Mouse (Mus musculus) heart, postnatal 0 days (tissue): ENCODE data around the gene Mrtfa. TPM values are rescaled to one million over a fixed set of nuclear protein-coding genes. Genes with fewer than 3 reads are reported as not detected.

Source experiments
- ATAC-seq: fragments of 200-750 bp; cut with Nextera tagmentation; 2 replicates; pipeline ENCODE4 v1.8.0; 2017; ENCODE audit warnings: low read depth, moderate number of reproducible peaks, moderate library complexity; ENCODE audit not compliant: insufficient read depth
- DNase-seq: peaks from one replicate; pipeline ENCODE4 v3.0.0-alpha.2; 2016; ENCODE audit warnings: low spot score
- H3K27ac ChIP-seq: fragments of 300-500 bp; sonication (generic); 2 replicates; pipeline ENCODE4 v1.5.1; 2014; ENCODE audit warnings: low read depth, mild to moderate bottlenecking
- H3K27me3 ChIP-seq: fragments of 300-500 bp; sonication (generic); 2 replicates; pipeline ENCODE4 v1.6.1; 2014; ENCODE audit warnings: low read length, mixed read lengths; ENCODE audit not compliant: control insufficient read depth, insufficient read depth
- H3K36me3 ChIP-seq: fragments of 300-500 bp; sonication (generic); replicated peaks from 2 replicates; pipeline ENCODE4 v1.6.1; 2014; ENCODE audit warnings: low read length, mixed read lengths; ENCODE audit not compliant: control insufficient read depth, insufficient read depth
- H3K4me1 ChIP-seq: fragments of 300-500 bp; sonication (generic); 2 replicates; pipeline ENCODE4 v1.6.1; 2014; ENCODE audit warnings: antibody characterized with exemption; ENCODE audit not compliant: control insufficient read depth, insufficient read depth
- H3K4me2 ChIP-seq: fragments of 300-500 bp; sonication (generic); 2 replicates; pipeline ENCODE4 v1.6.1; 2014; ENCODE audit warnings: low read depth, mild to moderate bottlenecking, low read length, moderate library complexity
- H3K4me3 ChIP-seq: fragments of 300-500 bp; sonication (generic); 2 replicates; pipeline ENCODE4 v1.5.1; 2014; ENCODE audit warnings: low read depth, low read length
- H3K9ac ChIP-seq: fragments of 300-500 bp; sonication (generic); replicated peaks from 2 replicates; pipeline ENCODE4 v1.6.1; 2014; ENCODE audit warnings: low read depth, low read length, mixed read lengths
- H3K9me3 ChIP-seq: fragments of 300-500 bp; sonication (generic); replicated peaks from 2 replicates; pipeline ENCODE4 v1.6.1; 2016; ENCODE audit warnings: low read length; ENCODE audit not compliant: control insufficient read depth
- CTCF ChIP-seq: IDR thresholded peaks from 2 replicates; pipeline ENCODE4 v1.5.1; 2016; ENCODE audit warnings: antibody characterized with exemption, control low read depth, low read depth
- EP300 ChIP-seq: IDR thresholded peaks from 2 replicates; pipeline ENCODE4 v1.6.1; 2016; ENCODE audit warnings: antibody characterized with exemption, low read depth
- WGBS: fragments of 180-500 bp; shearing (Covaris S2); extraction: QIAGEN DNeasy Blood & Tissue Kit; methylation state at CpG from one replicate; pipeline ENCODE4 v1.1.7; 2014; 5-methylcytosine and 5-hydroxymethylcytosine counted together
- polyA plus RNA-seq: library from polyadenylated mRNA; unstranded; fragments of >200 nt; fragmentation: Nextera tagmentation; extraction: Ambion mirVana; gene quantifications from 2 replicates; pipeline ENCODE4 v1.2.1, GENCODE M21; 2015
- total RNA-seq: library from RNA; depleted of rRNA; stranded (reverse); fragments of >200 nt; gene quantifications from 2 replicates; pipeline ENCODE4 v1.2.3, GENCODE M21; 2014; ENCODE audit warnings: low replicate concordance

The Mrtfa gene
- total and polyA plus RNA-seq, 2 experiments from 2014 or later = 4.9 to 26.0 TPM

DNA sequence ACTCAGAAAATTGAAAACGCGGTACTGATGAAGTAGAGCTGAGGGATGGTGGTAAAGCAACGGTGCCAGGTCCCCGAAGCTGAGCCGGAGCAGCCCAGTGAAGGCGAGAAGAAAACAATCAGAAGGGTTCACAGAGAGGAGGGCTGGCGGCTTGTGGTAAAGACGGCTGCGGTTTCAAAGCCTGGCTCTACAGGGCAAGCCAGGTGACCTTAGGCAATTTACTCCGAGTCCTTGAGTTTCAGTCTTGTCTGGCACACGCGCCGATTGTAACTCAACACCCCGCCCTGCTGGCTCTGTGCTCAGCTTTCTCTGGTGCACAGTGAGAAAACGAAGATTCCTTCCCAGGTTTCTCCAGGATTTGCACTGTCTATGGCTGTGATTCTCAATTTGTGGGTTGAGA lies 22.4 kb upstream of the Mrtfa start:
- Histone ChIP-seq H3K4me2 (no peak overlapping the region), H3K4me1 (no peaks in the 10 kb centered on the region), H3K9me3 (no peaks in the 10 kb centered on the region), H3K9ac (no peak overlapping the region), H3K4me3 (no peak overlapping the region), H3K27me3 (no peaks in the 10 kb centered on the region), H3K36me3 (no peaks in the 10 kb centered on the region), H3K27ac (no peak overlapping the region)
- DNase-seq (no peak), ATAC-seq (no peak)
- no peak for TF ChIP-seq EP300
- 64% methylated on average over 15 of the region's 15 CpGs for WGBS

GRCm38 (mm10) chr15:81210496-81210895 lies 19.9 kb upstream of the Mrtfa start:
- H3K9ac ChIP-seq = no peak overlapping the region
- no peak overlapping the region for H3K27ac ChIP-seq
- H3K4me3 ChIP-seq = no peak overlapping the region
- H3K4me2 ChIP-seq = no peak overlapping the region
- DNase-seq = no peak
- no peaks in the 10 kb centered on the region for H3K4me1 ChIP-seq
- H3K27me3 ChIP-seq = no peaks in the 10 kb centered on the region
- WGBS = 63% methylated on average over 5 of the region's 5 CpGs
- no peaks in the 10 kb centered on the region for H3K36me3 ChIP-seq
- H3K9me3 ChIP-seq = no peaks in the 10 kb centered on the region
- ATAC-seq = no peak
- TF ChIP-seq EP300 (no peak), CTCF (no peak)

GRCm38 (mm10) chr15:81202462-81202861 lies 11.9 kb upstream of the Mrtfa start:
- Histone ChIP-seq H3K27ac (no peak overlapping the region), H3K4me1 (0 out of 2 replicates have a peak, but pooled peaks cover 3% of the 10 kb centered on the region), H3K9ac (no peak overlapping the region), H3K4me2 (no peak overlapping the region), H3K36me3 (no peaks in the 10 kb centered on the region), H3K4me3 (no peak overlapping the region), H3K27me3 (no peaks in the 10 kb centered on the region), H3K9me3 (no peaks in the 10 kb centered on the region)
- ATAC-seq = no peak
- no peak for TF ChIP-seq CTCF
- no peak for TF ChIP-seq EP300
- no peak for DNase-seq
- 93% methylated on average over 5 of the region's 5 CpGs for WGBS

GRCm38 (mm10) chr15:81199372-81199959 lies 8.9 kb upstream of the Mrtfa start:
- no peak for TF ChIP-seq EP300
- peak; percentile 51 for TF ChIP-seq CTCF
- peak overlapping the region; percentile 26; the same call in 1 of the 2 replicates for H3K4me2 ChIP-seq
- no peaks in the 10 kb centered on the region for H3K27me3 ChIP-seq
- H3K9me3 ChIP-seq = no peaks in the 10 kb centered on the region
- no peak overlapping the region for H3K9ac ChIP-seq
- no peak overlapping the region for H3K27ac ChIP-seq
- peak; percentile 43 for DNase-seq
- no peak for ATAC-seq
- no peak overlapping the region; the same call in 1 of the 2 replicates for H3K4me3 ChIP-seq
- H3K4me1 ChIP-seq = 0 out of 2 replicates have a peak, but pooled peaks cover 3% of the 10 kb centered on the region
- no peaks in the 10 kb centered on the region for H3K36me3 ChIP-seq
- 15% methylated on average over 4 of the region's 4 CpGs for WGBS

- TF ChIP-seq CTCF (no peak), EP300 (no peak)
- 0 out of 2 replicates have a peak, but pooled peaks cover 3% of the 10 kb centered on the region for H3K4me1 ChIP-seq
- no peaks in the 10 kb centered on the region for H3K36me3 ChIP-seq
- H3K9me3 ChIP-seq = no peaks in the 10 kb centered on the region
- H3K4me2 ChIP-seq = no peak overlapping the region
- H3K27me3 ChIP-seq = no peaks in the 10 kb centered on the region
- DNase-seq = no peak
- no peak for ATAC-seq
- no peak overlapping the region for H3K27ac ChIP-seq
- no peak overlapping the region for H3K4me3 ChIP-seq
- WGBS = 90% methylated on average over 5 of the region's 5 CpGs
- H3K9ac ChIP-seq = no peak overlapping the region
Measured at GRCm38 (mm10) chr15:81198447-81198846, 7.9 kb upstream of the Mrtfa start.

GRCm38 (mm10) chr15:81197197-81197596 lies 6.6 kb upstream of the Mrtfa start:
- Histone ChIP-seq H3K4me3 (no peak overlapping the region), H3K9me3 (no peaks in the 10 kb centered on the region), H3K27me3 (no peaks in the 10 kb centered on the region), H3K27ac (no peak overlapping the region), H3K36me3 (no peaks in the 10 kb centered on the region), H3K4me2 (no peak overlapping the region), H3K4me1 (0 out of 2 replicates have a peak, but pooled peaks cover 3% of the 10 kb centered on the region), H3K9ac (no peak overlapping the region)
- ATAC-seq = no peak
- DNase-seq = no peak
- 75% methylated on average over 10 of the region's 10 CpGs for WGBS
- TF ChIP-seq CTCF = no peak
- TF ChIP-seq EP300 = no peak
